Mouse (Mus musculus) neural tube, embryonic 13.5 days (tissue): Measurements from ENCODE around the gene Atp6v0a1. TPM values are rescaled to one million over a fixed set of nuclear protein-coding genes. Genes with fewer than 3 reads are reported as not detected.

Experiments
- ATAC-seq: fragments of 200-750 bp; cut with Nextera tagmentation; 2 replicates; pipeline ENCODE4 v1.8.0; 2017; ENCODE audit warnings: low read depth, mild to moderate bottlenecking, moderate TSS enrichment, moderate library complexity
- H3K27ac ChIP-seq: fragments of 300-500 bp; sonication (generic); replicated peaks from 2 replicates; pipeline ENCODE4 v1.5.1; 2015; ENCODE audit warnings: moderate library complexity, mild to moderate bottlenecking, inconsistent platforms
- H3K27me3 ChIP-seq: fragments of 300-500 bp; sonication (generic); 2 replicates; pipeline ENCODE4 v1.6.1; 2015; ENCODE audit warnings: mild to moderate bottlenecking, inconsistent platforms
- H3K36me3 ChIP-seq: fragments of 300-500 bp; sonication (generic); 2 replicates; pipeline ENCODE4 v1.6.1; 2015; ENCODE audit warnings: mild to moderate bottlenecking, inconsistent platforms
- H3K4me1 ChIP-seq: fragments of 300-500 bp; sonication (generic); replicated peaks from 2 replicates; pipeline ENCODE4 v1.6.1; 2015; ENCODE audit warnings: inconsistent platforms
- H3K4me2 ChIP-seq: fragments of 300-500 bp; sonication (generic); 2 replicates; pipeline ENCODE4 v1.6.1; 2015; ENCODE audit warnings: inconsistent platforms, mild to moderate bottlenecking, moderate library complexity
- H3K4me3 ChIP-seq: fragments of 300-500 bp; sonication (generic); 2 replicates; pipeline ENCODE4 v1.5.1; 2015; ENCODE audit warnings: mild to moderate bottlenecking, inconsistent platforms
- H3K9ac ChIP-seq: fragments of 300-500 bp; sonication (generic); 2 replicates; pipeline ENCODE4 v1.6.1; 2015; ENCODE audit warnings: moderate library complexity, mild to moderate bottlenecking, inconsistent platforms
- H3K9me3 ChIP-seq: fragments of 300-500 bp; sonication (generic); 2 replicates; pipeline ENCODE4 v1.6.1; 2016; ENCODE audit warnings: inconsistent platforms
- WGBS: fragments of 180-500 bp; shearing (Covaris S2); methylation state at CpG from one replicate; pipeline ENCODE4 v1.1.7; 2015; 5-methylcytosine and 5-hydroxymethylcytosine counted together
- polyA plus RNA-seq: library from polyadenylated mRNA; unstranded; fragments of >200 nt; fragmentation: Nextera tagmentation; extraction: Ambion mirVana; gene quantifications from 2 replicates; pipeline ENCODE4 v1.2.1, GENCODE M21; 2015

Atp6v0a1 gene
- polyA plus RNA-seq, 1 experiment from 2014 or later: 111 TPM

DNA sequence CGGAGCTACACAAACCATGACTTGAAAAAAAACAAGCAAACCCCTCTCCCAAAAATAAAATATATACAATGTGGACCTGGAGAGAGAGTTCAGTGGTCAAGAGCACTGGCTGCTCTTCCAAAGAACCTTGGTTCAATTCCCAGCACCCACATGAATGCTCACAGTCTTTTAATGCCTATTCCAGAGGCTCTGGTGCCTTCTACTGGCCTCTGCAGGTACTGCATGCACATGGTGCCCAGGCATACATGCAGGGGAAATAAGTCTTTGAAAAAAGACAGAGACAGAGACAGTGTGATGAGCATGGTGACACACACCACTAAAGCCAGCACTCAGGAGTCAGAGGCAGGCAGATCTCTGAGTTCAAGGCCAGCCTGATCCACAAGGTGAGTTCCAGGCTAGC lies 44.7 kb downstream of the Atp6v0a1 start:
- 0 out of 2 replicates have a peak, but pooled peaks cover 5% of the 10 kb centered on the region for H3K4me1 ChIP-seq
- H3K4me2 ChIP-seq: no peak overlapping the region
- H3K36me3 ChIP-seq: peaks cover 97% of the 10 kb centered on the region
- no peak overlapping the region for H3K27ac ChIP-seq
- WGBS: 93% methylated on average over 1 of the region's 1 CpGs
- H3K9ac ChIP-seq: no peak overlapping the region
- no peak overlapping the region for H3K4me3 ChIP-seq
- no peak for ATAC-seq
- H3K9me3 ChIP-seq: no peaks in the 10 kb centered on the region
- H3K27me3 ChIP-seq: no peaks in the 10 kb centered on the region

DNA sequence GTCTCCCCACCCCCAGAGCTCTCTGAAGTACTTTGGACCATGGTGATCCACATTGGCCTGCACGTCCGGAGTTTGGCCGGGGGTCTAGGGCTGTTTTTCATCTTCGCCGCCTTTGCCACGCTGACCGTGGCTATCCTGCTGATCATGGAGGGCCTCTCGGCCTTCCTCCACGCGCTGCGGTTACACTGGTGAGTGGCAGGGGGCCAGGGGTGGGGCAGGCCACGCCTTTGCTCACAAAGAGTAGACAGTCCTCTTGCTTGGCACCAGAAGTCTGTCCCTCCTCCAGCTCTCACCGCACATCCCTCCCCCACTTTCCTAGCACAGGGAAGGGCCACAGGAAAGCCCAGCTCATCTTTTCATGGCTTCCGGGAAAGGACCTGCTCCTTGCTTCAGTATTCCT lies 46.2 kb downstream of the Atp6v0a1 start:
- H3K4me1 ChIP-seq: 0 out of 2 replicates have a peak, but pooled peaks cover 5% of the 10 kb centered on the region
- H3K4me2 ChIP-seq: no peak overlapping the region
- H3K36me3 ChIP-seq: peaks cover 97% of the 10 kb centered on the region
- no peaks in the 10 kb centered on the region for H3K9me3 ChIP-seq
- no peak overlapping the region for H3K27ac ChIP-seq
- WGBS: 90% methylated on average over 14 of the region's 14 CpGs
- H3K4me3 ChIP-seq: no peak overlapping the region
- no peaks in the 10 kb centered on the region for H3K27me3 ChIP-seq
- no peak for ATAC-seq
- H3K9ac ChIP-seq: no peak overlapping the region

DNA sequence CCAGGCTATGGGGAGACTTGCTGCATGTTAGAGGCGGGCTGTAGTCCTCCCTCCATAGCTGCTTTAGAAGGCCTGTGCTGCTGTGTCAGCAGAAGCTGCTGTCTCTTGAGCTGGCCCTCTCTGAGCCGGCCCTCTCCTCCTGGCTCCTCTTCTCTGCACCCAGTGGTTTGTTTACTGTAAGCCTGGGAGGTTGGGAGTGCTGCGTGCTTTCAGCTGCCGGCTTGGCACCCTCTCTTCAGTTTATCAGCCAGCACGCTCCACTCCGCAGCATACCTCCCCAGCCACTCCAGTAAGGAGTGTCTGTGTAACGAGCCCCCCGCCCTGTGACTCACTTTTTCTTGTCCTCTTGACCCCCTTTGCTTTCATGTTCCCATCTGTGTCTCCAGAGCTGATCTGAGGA lies 47.6 kb downstream of the Atp6v0a1 start:
- Histone ChIP-seq H3K4me1 (peaks cover 5% of the 10 kb centered on the region; the same call in 1 of the 2 replicates), H3K4me2 (no peak overlapping the region), H3K9me3 (no peaks in the 10 kb centered on the region), H3K27me3 (no peaks in the 10 kb centered on the region), H3K4me3 (no peak overlapping the region), H3K27ac (no peak overlapping the region), H3K36me3 (peaks cover 97% of the 10 kb centered on the region), H3K9ac (no peak overlapping the region)
- ATAC-seq: no peak
- WGBS: 68% methylated on average over 8 of the region's 8 CpGs

DNA sequence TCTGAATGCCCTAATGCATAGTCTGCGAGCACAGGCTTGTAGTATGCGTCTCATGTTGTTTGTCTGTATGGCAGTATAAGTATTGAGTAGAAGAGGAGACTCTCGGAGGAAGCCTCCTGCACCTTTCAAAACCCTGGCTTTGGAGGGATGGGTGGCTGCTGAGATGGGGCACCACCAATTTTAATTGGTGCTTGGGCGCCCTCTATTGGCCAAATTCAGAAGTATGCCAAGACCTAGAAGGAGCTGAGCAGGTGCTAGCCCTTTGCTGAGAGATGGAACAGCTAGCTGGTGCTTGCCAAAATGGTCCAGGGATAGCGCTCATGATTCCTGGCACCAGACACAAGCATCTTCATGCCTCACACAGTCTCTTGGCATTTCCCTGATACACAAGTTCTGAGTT lies 48.6 kb downstream of the Atp6v0a1 start:
- Histone ChIP-seq H3K4me1 (peaks cover 9% of the 10 kb centered on the region), H3K36me3 (peaks cover 97% of the 10 kb centered on the region), H3K4me3 (no peak overlapping the region), H3K27me3 (no peaks in the 10 kb centered on the region), H3K27ac (no peak overlapping the region), H3K4me2 (no peak overlapping the region), H3K9me3 (no peaks in the 10 kb centered on the region), H3K9ac (no peak overlapping the region)
- 39% methylated on average over 5 of the region's 5 CpGs for WGBS
- ATAC-seq: no peak

DNA sequence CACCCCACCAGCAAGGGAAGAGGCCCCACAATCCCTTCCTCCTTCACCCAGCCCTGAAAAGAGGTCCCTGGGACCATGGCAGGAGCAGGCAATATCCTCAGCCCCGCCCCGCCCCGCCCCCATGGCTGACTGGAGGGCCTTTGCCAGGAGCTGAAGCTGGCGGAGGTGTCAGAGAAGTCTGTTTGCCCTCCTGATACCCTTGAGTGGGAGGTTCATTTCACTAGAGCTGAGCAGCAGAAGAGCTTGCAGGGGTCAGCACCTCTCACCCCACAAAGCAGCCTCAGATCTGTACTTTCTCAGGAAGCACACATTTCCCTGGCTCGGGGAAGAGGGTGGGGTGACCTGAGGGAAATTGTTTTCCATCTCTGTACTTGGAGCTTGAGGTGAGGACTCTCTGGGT lies 49.5 kb downstream of the Atp6v0a1 start:
- H3K4me2 ChIP-seq: no peak overlapping the region
- peaks cover 97% of the 10 kb centered on the region for H3K36me3 ChIP-seq
- peak overlapping the region; percentile 23; the same call in 1 of the 2 replicates for H3K27ac ChIP-seq
- WGBS: 77% methylated on average over 5 of the region's 5 CpGs
- H3K4me1 ChIP-seq: peaks cover 17% of the 10 kb centered on the region
- no peaks in the 10 kb centered on the region for H3K27me3 ChIP-seq
- H3K9ac ChIP-seq: no peak overlapping the region
- no peak overlapping the region for H3K4me3 ChIP-seq
- H3K9me3 ChIP-seq: no peaks in the 10 kb centered on the region
- ATAC-seq: no peak

DNA sequence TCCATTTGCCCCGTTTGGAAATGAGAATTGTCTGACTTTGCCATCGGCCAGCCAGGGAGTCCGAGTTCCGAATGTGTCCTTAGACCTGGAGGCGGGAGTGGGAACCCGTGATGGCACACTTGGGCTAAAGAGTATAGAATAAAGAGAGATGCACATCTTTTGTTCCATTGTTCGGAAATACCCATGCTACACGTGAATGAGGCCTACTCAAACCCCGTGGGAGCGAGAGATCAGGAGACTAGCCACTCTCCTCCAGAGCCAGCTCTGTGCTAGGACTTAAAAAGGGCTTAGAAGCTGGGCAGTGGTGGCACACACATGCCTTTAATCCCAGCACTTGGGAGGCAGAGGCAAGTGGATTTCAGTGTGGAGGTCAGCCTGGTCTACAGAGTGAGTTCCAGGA lies 50.2 kb downstream of the Atp6v0a1 start:
- H3K4me2 ChIP-seq: no peak overlapping the region
- H3K27ac ChIP-seq: peak overlapping the region; percentile 81
- no peak overlapping the region for H3K9ac ChIP-seq
- peaks cover 96% of the 10 kb centered on the region for H3K36me3 ChIP-seq
- no peak overlapping the region for H3K4me3 ChIP-seq
- H3K4me1 ChIP-seq: peaks cover 20% of the 10 kb centered on the region
- WGBS: 70% methylated on average over 10 of the region's 10 CpGs
- H3K27me3 ChIP-seq: no peaks in the 10 kb centered on the region
- ATAC-seq: no peak
- H3K9me3 ChIP-seq: no peaks in the 10 kb centered on the region

DNA sequence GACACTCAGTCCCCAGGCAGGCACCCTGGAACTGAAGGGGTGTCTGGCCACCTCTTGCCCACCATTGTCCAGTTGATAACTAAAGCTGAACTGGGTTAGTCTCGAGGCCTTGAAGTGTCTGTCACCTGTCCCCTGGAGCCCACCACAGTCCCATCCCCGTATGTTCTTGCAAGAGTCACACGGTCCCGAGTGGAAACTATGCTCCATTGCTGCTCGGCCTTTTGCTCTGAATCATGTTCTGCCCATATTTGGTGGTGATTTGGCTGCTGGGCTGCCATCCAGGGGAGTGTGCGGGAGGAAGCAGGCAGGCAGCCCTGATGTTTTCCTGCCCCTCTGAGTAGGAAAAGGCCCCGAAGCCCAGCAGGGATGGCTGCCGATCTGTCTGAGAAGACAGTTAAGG lies 50.9 kb downstream of the Atp6v0a1 start:
- H3K27me3 ChIP-seq: no peaks in the 10 kb centered on the region
- WGBS: 67% methylated on average over 8 of the region's 8 CpGs
- peaks cover 89% of the 10 kb centered on the region for H3K36me3 ChIP-seq
- H3K27ac ChIP-seq: peak overlapping the region; percentile 81
- H3K4me1 ChIP-seq: peaks cover 20% of the 10 kb centered on the region
- H3K9me3 ChIP-seq: no peaks in the 10 kb centered on the region
- H3K4me2 ChIP-seq: no peak overlapping the region
- H3K9ac ChIP-seq: no peak overlapping the region
- H3K4me3 ChIP-seq: no peak overlapping the region
- no peak for ATAC-seq

DNA sequence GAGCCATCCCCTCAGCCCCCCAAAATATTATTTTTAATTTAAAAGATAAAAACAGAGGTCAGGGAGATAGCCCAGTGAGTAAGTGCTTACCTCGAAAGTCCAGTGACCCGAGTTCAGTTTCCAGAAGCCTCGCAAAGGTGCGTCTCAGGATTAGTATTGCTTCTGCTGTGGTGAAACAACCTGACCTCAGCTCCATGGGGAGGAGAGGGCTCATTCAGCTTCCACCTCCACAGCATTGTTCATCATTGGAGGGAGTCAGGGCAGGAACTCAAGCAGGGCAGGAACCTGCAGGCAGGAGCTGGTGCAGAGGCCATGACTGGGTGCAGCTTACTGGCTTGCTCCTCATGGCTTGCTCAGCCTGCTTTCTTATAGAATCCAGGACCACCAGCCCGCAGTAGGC lies 51.8 kb downstream of the Atp6v0a1 start:
- WGBS: 93% methylated on average over 5 of the region's 5 CpGs
- H3K27ac ChIP-seq: peak overlapping the region; percentile 81; the same call in 1 of the 2 replicates
- ATAC-seq: no peak
- H3K4me3 ChIP-seq: no peak overlapping the region
- peaks cover 20% of the 10 kb centered on the region for H3K4me1 ChIP-seq
- H3K9ac ChIP-seq: no peak overlapping the region
- no peak overlapping the region for H3K4me2 ChIP-seq
- no peaks in the 10 kb centered on the region for H3K27me3 ChIP-seq
- no peaks in the 10 kb centered on the region for H3K9me3 ChIP-seq
- H3K36me3 ChIP-seq: peaks cover 80% of the 10 kb centered on the region

DNA sequence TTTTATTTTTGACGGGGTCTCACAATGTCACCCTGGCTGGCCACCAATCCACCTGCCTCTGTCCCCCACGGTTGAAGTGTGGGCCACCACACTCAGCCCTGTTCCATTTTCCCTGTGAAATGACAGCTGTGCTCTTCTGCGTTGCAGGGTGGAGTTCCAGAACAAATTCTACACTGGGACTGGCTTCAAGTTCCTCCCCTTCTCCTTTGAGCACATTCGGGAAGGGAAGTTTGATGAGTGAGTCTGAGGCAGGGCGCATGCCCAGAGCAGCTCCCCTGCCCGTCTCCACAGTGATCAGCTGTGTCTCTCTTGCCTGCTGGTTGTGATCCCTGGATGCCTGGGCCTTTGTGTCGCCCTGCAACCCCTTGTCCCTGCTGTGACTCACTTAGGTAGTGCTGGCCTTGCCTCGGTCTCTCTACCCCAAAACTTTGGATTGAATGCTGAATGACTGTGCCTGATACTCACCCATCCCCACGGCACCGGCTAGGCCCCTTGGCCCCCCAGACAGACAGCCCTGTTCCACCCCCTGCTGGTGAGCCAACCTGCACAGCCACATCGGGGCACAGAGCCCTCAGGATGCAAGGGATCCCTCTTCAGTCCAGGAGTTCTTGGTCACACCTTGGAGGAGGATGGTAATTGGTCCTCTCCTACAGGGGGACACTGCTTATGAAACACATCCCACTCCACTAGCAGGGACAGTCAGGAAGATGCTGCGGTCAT lies 53.1 kb downstream of the Atp6v0a1 start:
- Histone ChIP-seq H3K4me2 (no peak overlapping the region), H3K36me3 (peaks cover 67% of the 10 kb centered on the region), H3K27ac (no peak overlapping the region; the same call in 1 of the 2 replicates), H3K4me1 (peaks cover 33% of the 10 kb centered on the region), H3K9ac (no peak overlapping the region), H3K27me3 (no peaks in the 10 kb centered on the region), H3K9me3 (no peaks in the 10 kb centered on the region), H3K4me3 (no peak overlapping the region)
- ATAC-seq: no peak
- WGBS: 82% methylated on average over 12 of the region's 12 CpGs

DNA sequence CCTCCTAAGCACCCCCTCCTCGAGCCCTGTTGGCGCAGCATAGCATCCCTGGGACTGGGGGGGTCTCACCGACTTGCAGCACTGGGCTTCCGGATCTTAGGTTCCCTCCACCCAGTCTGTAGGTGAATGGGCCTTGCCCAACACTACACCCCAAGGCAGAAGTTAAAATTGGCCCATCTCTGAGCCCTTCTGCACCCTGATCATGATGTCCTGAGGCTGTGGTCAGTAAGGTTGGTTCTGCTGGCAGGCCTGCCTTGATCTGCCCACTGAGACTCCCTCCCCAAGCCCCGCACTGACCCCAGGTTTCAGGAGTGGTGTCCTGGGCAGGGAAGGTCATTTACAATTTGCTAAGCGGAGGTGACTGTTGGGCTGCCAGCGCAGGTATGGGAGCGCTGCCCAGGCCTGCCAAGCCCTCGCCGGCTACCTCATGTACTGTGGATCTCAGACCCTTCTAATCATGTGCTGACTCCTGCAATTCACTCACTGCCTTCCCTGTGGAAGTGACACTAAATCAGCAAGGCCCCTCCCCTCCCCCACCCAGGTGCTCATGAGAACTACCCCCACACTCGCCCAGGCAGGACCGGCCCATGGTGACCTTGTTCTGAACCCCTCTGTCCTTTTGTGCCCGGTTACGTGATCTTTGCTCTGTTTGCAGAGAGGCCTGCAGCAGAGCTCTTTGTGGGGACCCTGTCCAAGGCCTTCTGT lies 53.9 kb downstream of the Atp6v0a1 start:
- Histone ChIP-seq H3K27ac (peak overlapping the region; percentile 74), H3K4me3 (no peak overlapping the region), H3K9me3 (no peaks in the 10 kb centered on the region), H3K4me2 (no peak overlapping the region), H3K36me3 (peaks cover 63% of the 10 kb centered on the region), H3K9ac (no peak overlapping the region), H3K4me1 (peaks cover 34% of the 10 kb centered on the region), H3K27me3 (no peaks in the 10 kb centered on the region)
- 69% methylated on average over 14 of the region's 14 CpGs for WGBS
- no peak for ATAC-seq

DNA sequence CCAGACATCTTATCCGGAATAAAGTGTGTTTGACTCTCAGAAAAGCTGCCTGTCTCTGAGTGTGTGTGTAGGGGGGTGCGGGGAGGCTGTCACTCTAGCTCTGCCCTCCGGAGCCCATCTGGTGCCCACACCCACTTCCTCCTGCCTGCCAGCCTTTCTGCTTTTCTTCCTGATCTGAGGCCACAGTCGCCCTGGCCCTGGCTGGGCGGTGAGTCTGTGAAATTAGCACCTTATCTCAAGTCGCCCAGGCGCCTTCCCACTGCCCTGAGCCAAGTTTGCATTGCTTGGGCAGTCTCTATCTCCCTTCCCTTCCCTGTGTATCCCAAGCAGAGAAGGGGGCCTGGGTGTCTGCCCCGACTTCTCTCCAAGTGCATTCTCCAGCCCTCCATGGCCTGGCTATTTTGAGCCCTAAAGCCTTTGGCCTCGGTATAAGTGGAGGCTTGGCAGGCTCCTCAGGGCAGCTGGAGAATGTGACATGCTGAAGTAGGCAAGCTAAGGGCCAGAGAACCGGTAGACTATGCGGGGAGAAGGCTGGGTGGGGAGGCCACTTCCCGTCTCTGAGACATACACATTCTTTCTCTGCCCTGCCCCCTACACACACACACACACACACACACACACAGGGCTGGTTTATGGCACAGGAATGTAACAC lies 54.5 kb downstream of the Atp6v0a1 start:
- Histone ChIP-seq H3K27me3 (no peaks in the 10 kb centered on the region), H3K4me1 (peaks cover 29% of the 10 kb centered on the region), H3K9ac (no peak overlapping the region), H3K9me3 (no peaks in the 10 kb centered on the region), H3K4me3 (no peak overlapping the region), H3K27ac (peak overlapping the region; percentile 74), H3K4me2 (no peak overlapping the region), H3K36me3 (peaks cover 56% of the 10 kb centered on the region)
- ATAC-seq: no peak
- 55% methylated on average over 12 of the region's 12 CpGs for WGBS

DNA sequence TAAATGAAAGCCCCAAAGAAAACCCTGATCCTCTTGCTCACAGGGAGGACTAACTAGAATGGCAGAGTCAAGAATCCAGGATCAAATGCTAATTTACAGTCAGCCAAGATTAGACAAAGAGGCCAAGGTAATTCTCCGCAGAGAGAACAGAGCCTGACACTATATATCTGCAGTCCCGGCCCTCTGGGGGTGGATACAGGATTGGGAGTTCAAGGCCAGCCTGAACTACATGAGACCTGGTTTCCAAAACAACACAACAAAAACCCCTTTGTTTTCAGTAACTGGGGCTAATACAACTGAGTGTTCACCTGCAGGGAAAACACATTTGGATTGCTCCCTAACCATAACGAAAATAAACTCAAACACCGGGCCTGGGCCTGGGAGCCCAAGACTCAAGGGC lies 55.2 kb downstream of the Atp6v0a1 start:
- Histone ChIP-seq H3K9me3 (no peaks in the 10 kb centered on the region), H3K36me3 (peaks cover 49% of the 10 kb centered on the region)
- ATAC-seq: no peak

More for the DNA sequence above, 55.2 kb downstream of the Atp6v0a1 start:
- H3K27me3 ChIP-seq: no peaks in the 10 kb centered on the region
- WGBS: 80% methylated on average over 4 of the region's 4 CpGs
- H3K9ac ChIP-seq: no peak overlapping the region
- H3K27ac ChIP-seq: peak overlapping the region; percentile 74
- H3K4me2 ChIP-seq: no peak overlapping the region
- H3K4me1 ChIP-seq: peaks cover 34% of the 10 kb centered on the region
- H3K4me3 ChIP-seq: no peak overlapping the region
